Mouse (Mus musculus): ENCODE measurements at regions not wholly inside any gene's neighbourhood (a gene's known extent, or its start where the extent isn't known, plus 50 kb on each side); places are given as distances from the start of the nearest gene placed in this dataset.

GRCm38 (mm10) chr4:39928491-39928890, 214.4 kb upstream of the Aco1 start:
- TF ChIP-seq CTCF (IDR thresholded peaks at IDR 0.05; ENCODE audit: extremely low read depth, insufficient read depth, insufficient read length, insufficient replicate concordance) (no peak), POLR2A (IDR thresholded peaks at IDR 0.05; ENCODE audit: low read depth, low read length) (no peak)

Data from spleen, adult 2 months (tissue).